Mouse (Mus musculus) cerebellum, postnatal 4 days (tissue): ENCODE results near the gene Ccnf.

ENCODE experiments used
- DNase-seq, 2 experiments: peaks; one replicate each; pipeline ENCODE4 v3.0.0; 2022; ENCODE audit warnings: low spot score in 2 of 2, mixed read lengths in 1 of 2

Gene Ccnf

DNA sequence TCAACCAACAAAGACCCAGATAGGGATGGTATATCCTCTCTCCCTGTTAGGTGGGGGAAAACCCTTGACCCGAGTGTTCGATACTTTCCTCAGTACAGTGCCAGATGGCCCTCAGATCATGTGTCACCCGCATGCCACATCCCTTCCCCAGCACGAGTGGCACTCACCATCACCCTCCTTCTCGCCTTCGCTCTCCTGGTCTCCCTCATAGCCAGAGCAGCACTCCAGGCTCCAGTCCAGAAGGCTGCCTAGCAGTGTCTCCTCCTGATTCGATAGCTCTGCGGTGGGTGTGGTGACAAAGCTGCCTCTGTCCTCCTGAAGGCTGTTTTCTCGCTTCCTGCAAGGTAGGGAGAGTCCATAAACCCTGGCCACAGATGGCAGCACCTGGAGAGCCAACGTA is 26.5 kb downstream of the Ccnf start:
- no peak for DNase-seq

GRCm38 (mm10) chr17:24223513-24223912 is 27.8 kb downstream of the Ccnf start:
- no peak for DNase-seq

GRCm38 (mm10) chr17:24222653-24223052 is 28.6 kb downstream of the Ccnf start:
- no peak for DNase-seq

GRCm38 (mm10) chr17:24220435-24221411 is 30.6 kb downstream of the Ccnf start, which contains the start of gene Tedc2:
TSS of gene Tedc2 (minus strand) at chr17:24220851.
- peak; percentile 70 to 83 for DNase-seq

DNA sequence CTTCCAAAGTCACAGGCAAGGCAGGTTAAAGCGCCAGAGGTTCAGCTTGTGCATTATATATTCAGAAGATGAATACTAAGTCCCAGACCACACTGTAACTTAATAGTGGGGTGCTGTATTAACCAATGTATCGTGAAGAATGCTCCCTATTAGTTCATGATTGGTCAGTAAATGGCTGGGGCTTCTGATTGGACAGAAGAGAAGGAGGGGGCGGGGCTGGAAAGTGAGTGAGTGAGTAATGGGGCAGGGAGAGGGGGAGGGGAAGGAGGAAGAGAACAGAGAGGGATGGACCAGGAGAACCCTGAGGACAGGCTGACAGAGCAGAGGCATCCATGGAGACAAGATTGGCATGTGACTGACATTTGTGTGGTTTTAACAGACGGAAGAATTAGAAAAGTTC is 34.4 kb downstream of the Ccnf start:
- DNase-seq = no peak

DNA sequence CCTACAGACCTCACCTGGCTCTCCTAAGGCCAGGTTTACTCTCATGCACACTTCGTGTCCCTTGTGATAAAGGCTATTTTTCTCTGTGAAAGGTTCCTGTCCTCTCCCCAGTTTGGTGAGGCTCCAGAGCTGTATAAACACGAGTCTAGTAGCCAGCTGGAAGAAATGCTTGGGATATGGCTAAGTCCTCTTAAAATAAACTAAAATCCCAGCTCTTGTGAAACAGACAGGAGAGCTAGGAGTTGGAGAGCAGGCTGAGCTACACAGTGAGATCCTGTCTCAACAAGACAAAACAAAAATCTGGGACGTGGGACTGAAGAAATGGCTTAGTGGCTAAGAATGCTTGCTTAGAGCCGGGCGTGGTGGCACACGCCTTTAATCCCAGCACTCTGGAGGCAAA is 38.1 kb downstream of the Ccnf start:
- no peak for DNase-seq

DNA sequence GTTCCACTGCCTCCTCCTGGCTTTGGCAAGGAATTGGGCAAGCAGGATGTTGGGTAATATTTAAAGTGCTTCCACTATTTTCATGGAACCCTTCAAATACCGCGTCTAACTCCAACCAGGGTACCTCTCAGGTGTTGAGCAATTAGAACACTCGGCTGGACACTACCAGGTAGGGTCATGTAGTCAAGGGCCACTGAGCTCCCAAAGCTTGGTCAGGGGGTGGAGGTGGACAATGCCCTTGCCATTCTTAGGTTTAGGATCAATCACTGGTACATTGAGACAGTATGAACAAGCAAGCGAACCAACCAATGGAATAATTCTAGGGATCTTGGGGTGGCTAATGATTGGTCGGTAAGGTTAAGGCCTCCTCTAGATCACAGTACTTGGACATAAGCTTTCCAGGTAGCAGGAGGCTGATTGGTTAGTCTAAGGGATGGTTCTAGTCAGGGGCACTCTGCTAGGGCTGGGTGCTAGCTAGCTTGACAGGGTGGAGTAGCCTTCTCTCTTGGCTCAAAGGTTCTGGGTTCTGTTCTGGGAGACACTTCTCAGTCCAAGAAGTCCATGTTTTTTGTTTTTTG is 38.8 kb downstream of the Ccnf start:
- no peak for DNase-seq

- peak; percentile 37 to 64 for DNase-seq
These were observed 39.4 kb downstream of the Ccnf start for GRCm38 (mm10) chr17:24211631-24212440.

- DNase-seq = no peak
These were observed 40.7 kb downstream of the Ccnf start for GRCm38 (mm10) chr17:24210591-24210990.

- no peak for DNase-seq
These were observed 41.4 kb downstream of the Ccnf start for GRCm38 (mm10) chr17:24209916-24210240.

DNA sequence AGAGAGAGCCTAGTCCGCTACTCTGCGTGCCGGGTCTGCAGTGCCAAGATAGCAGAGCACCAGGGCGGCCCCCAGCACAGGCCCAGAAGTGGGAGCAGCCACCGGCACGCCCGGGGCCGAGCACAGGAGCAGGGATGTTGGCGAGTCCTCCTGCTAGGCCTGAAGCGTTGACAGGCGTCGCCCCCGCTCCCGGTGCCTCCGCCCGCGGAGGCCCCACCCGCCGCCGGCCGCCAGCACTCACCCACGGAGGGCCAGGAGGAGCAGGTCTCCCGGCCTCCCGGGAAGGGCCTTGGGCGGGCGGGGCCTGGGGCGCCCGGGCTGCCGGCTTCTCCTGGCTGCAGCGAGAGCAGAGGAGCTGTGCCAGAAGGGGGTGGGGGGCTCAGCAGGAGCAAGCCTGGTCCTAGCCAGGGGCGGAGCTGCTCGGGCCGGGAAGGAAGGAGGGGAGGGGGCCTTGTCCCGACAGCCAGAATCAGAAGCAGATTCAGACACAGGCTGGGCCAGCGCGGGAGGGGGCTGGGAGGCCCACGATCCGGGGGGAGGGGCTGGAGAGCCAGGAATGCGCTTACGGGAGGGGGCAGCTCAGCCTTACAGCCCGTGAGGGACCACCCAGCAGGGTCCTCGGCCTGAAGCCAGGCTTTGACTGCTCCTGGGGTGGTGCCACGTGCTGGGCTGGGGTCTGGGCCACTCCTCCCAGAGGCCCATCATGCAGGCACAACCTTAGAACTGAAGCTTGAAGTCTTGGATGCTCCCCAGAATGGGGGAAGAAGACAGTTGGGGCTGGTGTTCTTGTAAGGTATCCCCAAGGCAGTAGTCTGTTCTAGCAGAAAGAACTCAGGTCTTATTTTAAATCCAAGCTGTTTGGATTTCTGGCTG is 42.0 kb downstream of the Ccnf start, which contains the start of gene Ntn3:
Gene Ntn3, minus strand, starts transcription at position 489 of the 873 bp plus-strand sequence.
- DNase-seq = peak; percentile 36 to 71

DNA sequence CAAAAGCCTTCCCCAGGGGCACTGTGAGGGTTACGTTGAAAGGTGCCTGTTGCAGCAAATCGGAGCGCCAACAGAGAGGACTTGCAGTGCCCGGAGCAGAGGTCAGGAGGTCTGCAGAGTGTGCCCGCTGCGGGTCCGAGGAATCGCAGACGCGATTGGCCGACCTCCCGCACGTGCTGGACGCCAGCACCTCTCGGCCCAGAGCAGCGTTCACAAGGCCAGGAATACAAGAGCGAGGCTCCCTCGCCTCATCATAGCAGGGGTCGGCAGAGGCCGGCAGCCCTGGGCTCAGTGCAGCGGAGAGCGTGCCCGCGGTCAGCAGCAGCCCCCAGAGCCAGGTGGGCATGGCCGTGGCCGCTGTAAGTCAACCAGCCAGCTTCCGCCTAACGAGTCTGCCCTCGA is 42.6 kb downstream of the Ccnf start:
- peak in 1 of 2 experiments; percentile 44 for DNase-seq

DNA sequence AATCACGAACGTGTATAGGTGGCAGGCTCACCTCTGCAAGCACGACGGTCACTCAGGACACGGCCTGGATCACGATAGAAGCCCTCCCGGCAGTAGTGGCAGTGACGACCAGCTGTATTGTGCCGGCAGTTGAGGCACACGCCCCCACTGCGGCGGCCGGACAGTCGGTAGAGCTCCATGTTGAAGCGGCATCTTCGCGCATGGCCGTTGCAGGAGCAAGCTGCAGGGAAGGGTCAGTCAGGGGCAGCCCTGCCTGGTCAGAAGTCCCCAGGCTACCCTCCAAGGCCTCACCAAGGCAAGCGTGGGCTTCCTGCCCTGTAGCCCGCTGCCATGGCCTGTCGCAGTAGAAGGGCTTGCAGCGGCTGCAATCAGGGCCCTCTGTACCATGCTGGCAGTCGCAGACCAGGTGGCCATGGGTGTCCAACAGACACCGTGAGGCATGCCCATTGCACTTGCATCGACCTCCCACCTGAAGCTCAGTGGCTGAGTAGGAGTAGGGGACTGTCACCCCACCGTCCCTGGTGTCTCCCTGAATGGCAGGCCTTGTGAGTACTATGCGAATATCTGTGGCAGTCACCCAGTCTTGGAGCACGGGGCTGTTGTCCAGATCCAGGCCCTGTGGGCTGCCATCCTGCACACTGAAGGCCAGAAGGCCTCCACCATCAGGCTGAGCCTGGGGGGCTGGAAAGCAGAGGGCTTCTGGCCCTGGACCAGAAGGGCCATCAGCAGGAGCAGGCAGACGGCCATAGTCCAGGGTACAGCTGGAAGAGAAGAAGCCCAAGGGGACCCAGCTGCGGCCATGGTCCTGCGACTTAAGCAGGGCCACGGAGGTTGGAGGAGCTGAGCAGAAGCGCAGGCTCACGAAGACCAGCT is 43.3 kb downstream of the Ccnf start:
- peak in 1 of 2 experiments; percentile 60 for DNase-seq

DNA sequence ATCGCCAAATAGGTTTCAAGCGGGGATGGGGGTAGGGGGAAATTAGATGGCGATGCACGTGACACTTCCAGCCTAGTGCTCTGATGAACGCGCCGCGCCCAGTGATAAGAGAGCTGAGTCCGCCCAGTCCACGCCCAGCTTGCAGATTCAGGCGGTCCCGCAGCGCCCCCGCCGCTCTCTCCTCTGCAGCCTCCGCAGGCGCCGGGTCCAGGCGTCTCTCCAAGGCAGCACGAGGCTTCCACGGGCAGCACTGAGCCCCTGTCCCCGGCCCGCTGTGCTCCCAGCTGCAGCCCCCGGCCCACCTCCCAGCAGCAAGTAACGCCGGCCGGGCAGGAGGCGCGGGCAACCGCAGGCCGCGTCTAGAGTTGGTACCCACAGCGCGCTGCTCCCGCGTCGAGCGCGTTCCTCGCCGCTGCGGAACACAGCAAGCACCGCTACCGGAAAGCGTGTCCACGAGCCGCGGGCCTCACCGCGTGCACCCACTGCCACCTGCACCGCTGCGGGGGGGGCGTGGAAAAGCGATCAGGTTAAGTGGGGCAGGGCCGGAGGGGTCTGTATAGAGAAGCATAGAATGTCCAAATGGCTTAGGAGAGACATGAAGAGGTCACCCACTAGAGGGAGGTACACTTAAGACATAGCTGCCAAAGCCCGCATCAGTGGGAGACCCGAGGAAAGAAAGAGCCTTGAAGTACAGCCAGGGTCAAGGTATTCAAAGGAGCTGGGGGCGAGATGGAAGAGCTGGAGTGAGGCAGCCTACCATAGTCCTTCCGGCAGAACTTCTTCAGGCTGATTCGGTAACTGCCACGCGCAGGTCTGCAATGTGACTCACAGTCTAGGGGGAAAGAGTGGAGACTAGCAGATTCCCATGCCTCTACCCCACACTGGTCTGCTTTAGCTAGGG is 44.6 kb downstream of the Ccnf start:
- peak; percentile 39 to 45 for DNase-seq

DNA sequence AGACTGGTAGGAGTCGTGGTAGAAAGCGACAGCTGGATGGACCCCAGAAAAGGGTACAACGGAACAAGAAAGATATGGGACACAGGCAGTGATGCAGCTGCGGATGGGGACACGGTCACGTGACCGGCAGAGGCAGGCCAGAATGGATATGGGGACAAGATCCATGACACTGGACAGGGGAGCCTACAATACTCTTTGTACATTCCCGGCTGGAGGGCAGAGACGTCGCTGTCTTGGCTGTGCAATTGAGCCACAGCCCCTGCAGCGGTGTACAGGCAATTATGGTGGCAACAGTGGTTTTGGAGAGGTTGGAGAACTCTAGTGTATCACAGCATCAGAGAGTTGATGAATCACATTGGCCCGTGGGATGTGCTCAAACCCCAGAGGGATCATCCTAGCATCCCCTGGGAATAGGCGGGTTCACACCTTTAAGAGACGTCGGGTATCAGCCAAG is 45.3 kb downstream of the Ccnf start:
- peak in 1 of 2 experiments; percentile 20 for DNase-seq

DNA sequence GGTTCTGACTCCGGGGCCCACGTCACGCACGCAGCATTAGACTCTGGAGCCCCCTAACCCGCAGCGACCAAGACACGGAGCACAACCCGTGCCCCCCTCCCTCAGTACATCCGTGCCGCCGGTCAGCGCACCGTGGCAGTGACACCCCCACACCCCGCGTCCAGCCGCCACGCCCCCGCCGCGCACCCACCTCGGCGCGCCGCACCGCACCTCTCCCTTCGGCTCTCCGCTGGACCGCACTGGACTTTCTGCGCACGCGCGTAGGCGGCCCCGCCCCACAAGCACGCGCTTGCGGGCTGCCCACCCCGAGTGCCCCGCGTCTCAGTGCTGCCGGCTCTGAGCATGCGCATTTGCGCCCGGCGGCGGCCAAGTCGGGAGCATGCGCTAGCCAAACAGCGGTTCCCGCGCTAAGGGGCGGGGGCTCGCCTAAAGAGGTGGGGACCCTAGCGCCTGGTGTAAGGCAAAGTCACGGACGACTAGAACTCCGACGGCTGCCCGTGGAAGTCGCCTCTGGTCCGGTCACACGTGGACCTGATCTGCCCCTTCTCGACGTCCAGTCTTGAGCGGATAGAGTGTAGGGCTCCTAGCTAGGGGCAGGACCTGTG is 45.9 kb downstream of the Ccnf start, which contains the start of gene Tbc1d24:
Gene Tbc1d24, minus strand, starts transcription at position 279 of the 605 bp plus-strand sequence.
- DNase-seq = peak; percentile 87 to 95

- no peak for DNase-seq
These were observed 46.4 kb downstream of the Ccnf start for GRCm38 (mm10) chr17:24204846-24205245.
